ENCODE assay signal across 13 mouse cellular contexts in the genomic region with DNA sequence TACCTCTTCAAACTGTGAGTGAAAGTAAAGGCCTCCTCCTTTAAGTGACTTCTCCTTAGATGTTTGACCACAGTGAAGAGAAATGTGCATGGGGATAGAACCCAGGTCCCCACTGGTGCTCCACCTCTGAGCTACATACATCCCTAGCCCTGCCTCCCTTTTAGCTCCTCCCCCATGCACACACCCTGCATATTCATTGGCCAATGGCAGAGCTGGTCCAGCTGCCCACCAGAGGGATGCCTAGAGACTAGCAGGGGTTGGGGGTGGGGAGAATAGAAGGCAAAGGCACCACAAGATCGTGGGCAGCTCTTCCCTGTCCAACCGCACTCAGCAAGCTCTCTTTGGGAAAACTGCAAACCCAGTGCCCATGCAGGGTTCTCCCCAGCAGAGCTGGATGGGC.
DNase-seq lines count a peak whose midpoint lies in the region; ATAC-seq and TF ChIP-seq lines count a peak whose summit lies in the region.
"Had no signal": no experiment of that assay in that cellular context is flagged by ENCODE, and none has a peak within 500 bp of the region (broad histone marks: within the 10 kb centered on the region; RNA-seq: fewer than 3 reads in every experiment).

No protein-coding gene starts in this region.

- H3K36me3 ChIP-seq in heart, adult 2 months (ENCODE audit: control insufficient read depth, insufficient read depth, low read length), result no peaks in the 10 kb centered on the region
- 0 out of 2 replicates have a peak, but pooled peaks cover 2% of the 10 kb centered on the region for H3K36me3 ChIP-seq in kidney, embryonic 14.5 days (ENCODE audit: control insufficient read depth, insufficient read depth, low read length)
- H3K36me3 ChIP-seq in megakaryocyte, embryonic 14.5 days (replicated peaks; ENCODE audit: low read length), result peaks cover 63% of the 10 kb centered on the region
- no peaks in the 10 kb centered on the region; the same call in 1 of the 2 replicates for H3K36me3 ChIP-seq in stomach, postnatal 0 days (ENCODE audit: control insufficient read depth, insufficient read depth, low read length)
- H3K36me3 ChIP-seq in neural tube, embryonic 15.5 days, result peaks cover 5% of the 10 kb centered on the region; the same call in 1 of the 2 replicates

- peak overlapping the region; percentile 40 for H3K27ac ChIP-seq in heart, adult 2 months
- peak overlapping the region; percentile 65; the same call in 1 of the 2 replicates for H3K27ac ChIP-seq in kidney, embryonic 14.5 days (ENCODE audit: low read depth, low read length)
- H3K27ac ChIP-seq in stomach, postnatal 0 days (replicated peaks), result no peak overlapping the region
- H3K27ac ChIP-seq in neural tube, embryonic 15.5 days (replicated peaks), result no peak overlapping the region
- H3K27ac ChIP-seq: liver, embryonic 14.5 days had no signal

- 0 out of 2 replicates have a peak, but pooled peaks have one; percentile 37 for ATAC-seq in kidney, embryonic 14.5 days (ENCODE audit: low FRiP score, low TSS enrichment)
- no peak; the same call in 1 of the 2 replicates for ATAC-seq in megakaryocyte, adult 5-6 weeks (ENCODE audit: poor library complexity, severe bottlenecking)
- peak; percentile 45; the same call in 1 of the 2 replicates for ATAC-seq in stomach, postnatal 0 days (ENCODE audit: low FRiP score, low TSS enrichment)
- no peak for ATAC-seq in neural tube, embryonic 15.5 days (ENCODE audit: low FRiP score)

- no peak for TF ChIP-seq POLR2A in heart, adult 2 months (IDR thresholded peaks at IDR 0.05; ENCODE audit: insufficient read depth, low read depth, low read length)

- H3K9me3 ChIP-seq in kidney, embryonic 14.5 days (ENCODE audit: control insufficient read depth, low read length), result no peaks in the 10 kb centered on the region
- peaks cover 27% of the 10 kb centered on the region for H3K9me3 ChIP-seq in megakaryocyte, embryonic 14.5 days
- H3K9me3 ChIP-seq in stomach, postnatal 0 days (ENCODE audit: control insufficient read depth, low read length), result no peaks in the 10 kb centered on the region
- H3K9me3 ChIP-seq in neural tube, embryonic 15.5 days (replicated peaks), result no peaks in the 10 kb centered on the region

- H3K9ac ChIP-seq in heart, adult 2 months (ENCODE audit: low read depth, low read length), result no peak overlapping the region
- H3K9ac ChIP-seq in kidney, embryonic 14.5 days (ENCODE audit: low read depth, low read length), result no peak overlapping the region
- H3K9ac ChIP-seq in stomach, postnatal 0 days (ENCODE audit: low read length), result no peak overlapping the region
- no peak overlapping the region for H3K9ac ChIP-seq in neural tube, embryonic 15.5 days (replicated peaks)
- H3K9ac ChIP-seq: liver, embryonic 14.5 days had no signal

- H3K27me3 ChIP-seq in heart, adult 2 months (ENCODE audit: control insufficient read depth, insufficient read depth, low read length), result no peaks in the 10 kb centered on the region
- no peaks in the 10 kb centered on the region for H3K27me3 ChIP-seq in kidney, embryonic 14.5 days (ENCODE audit: control insufficient read depth, insufficient read depth, low read length)
- H3K27me3 ChIP-seq in megakaryocyte, embryonic 14.5 days (replicated peaks), result no peaks in the 10 kb centered on the region
- H3K27me3 ChIP-seq in stomach, postnatal 0 days (ENCODE audit: control insufficient read depth, insufficient read depth, low read length), result no peaks in the 10 kb centered on the region
- no peaks in the 10 kb centered on the region for H3K27me3 ChIP-seq in neural tube, embryonic 15.5 days (replicated peaks)

- peaks cover 10% of the 10 kb centered on the region for H3K4me1 ChIP-seq in heart, adult 2 months (ENCODE audit: control insufficient read depth, insufficient read depth, low read length)
- H3K4me1 ChIP-seq in kidney, embryonic 14.5 days (ENCODE audit: control insufficient read depth, insufficient read depth, low read length), result peaks cover 10% of the 10 kb centered on the region; the same call in 1 of the 2 replicates
- peaks cover 13% of the 10 kb centered on the region for H3K4me1 ChIP-seq in megakaryocyte, embryonic 14.5 days
- no peaks in the 10 kb centered on the region; the same call in 1 of the 2 replicates for H3K4me1 ChIP-seq in stomach, postnatal 0 days (replicated peaks; ENCODE audit: control insufficient read depth, insufficient read depth)
- peaks cover 21% of the 10 kb centered on the region for H3K4me1 ChIP-seq in neural tube, embryonic 15.5 days

- 78% methylated on average over 2 of the region's 2 CpGs for WGBS in heart, adult 2 months
- 83% methylated on average over 2 of the region's 2 CpGs for WGBS in kidney, embryonic 14.5 days
- 62% methylated on average over 2 of the region's 2 CpGs for whole genome bisulfite sequencing in stomach, postnatal 0 days
- WGBS in neural tube, embryonic 15.5 days, result 88% methylated on average over 2 of the region's 2 CpGs

- TF ChIP-seq CTCF in heart, adult 2 months (IDR thresholded peaks at IDR 0.05), result no peak
- TF ChIP-seq CTCF in stomach, postnatal 0 days (IDR thresholded peaks at IDR 0.05; ENCODE audit: low read depth), result no peak

- intact Hi-C loops in heart, adult 2 months (cut with DNase I), result no loop called here

- DNase-seq in heart, adult 2 months, result no peak
- no peak for DNase-seq in heart, adult 18-20 months
- DNase-seq in kidney, adult 9 months, result no peak
- no peak for DNase-seq in stomach, postnatal 0 days (ENCODE audit: low spot score)
- DNase-seq: adrenal gland, postnatal 14 days; cerebellum, adult 9-11 months; kidney, postnatal 10 days; thymus, adult 2 months had no signal

- TF ChIP-seq EP300 in heart, adult 2 months (IDR thresholded peaks at IDR 0.05; ENCODE audit: insufficient read depth, low read depth, low read length), result no peak
- TF ChIP-seq EP300 in stomach, postnatal 0 days (optimal IDR thresholded peaks at IDR 0.05), result no peak

- no peak overlapping the region for H3K4me3 ChIP-seq in heart, adult 2 months
- H3K4me3 ChIP-seq in kidney, embryonic 14.5 days (ENCODE audit: low read length), result no peak overlapping the region
- peak overlapping the region; percentile 64 for H3K4me3 ChIP-seq in megakaryocyte, embryonic 14.5 days (replicated peaks)
- no peak overlapping the region for H3K4me3 ChIP-seq in stomach, postnatal 0 days (ENCODE audit: low read depth, low read length)
- H3K4me3 ChIP-seq in neural tube, embryonic 15.5 days (replicated peaks), result no peak overlapping the region

- H3K79me2 ChIP-seq in heart, adult 2 months (replicated peaks; ENCODE audit: control insufficient read depth, insufficient read depth, low read length), result no peaks in the 10 kb centered on the region; the same call in 1 of the 2 replicates

- no peak overlapping the region for H3K4me2 ChIP-seq in kidney, embryonic 14.5 days (replicated peaks; ENCODE audit: low read depth, low read length)
- H3K4me2 ChIP-seq in stomach, postnatal 0 days (replicated peaks; ENCODE audit: low read depth), result no peak overlapping the region
- H3K4me2 ChIP-seq in neural tube, embryonic 15.5 days, result no peak overlapping the region

Comparison
In these comparisons a context has a peak if more than half of its experiments do, and no peak if none do; other contexts are left out.
1. H3K27ac ChIP-seq: peak in heart, adult 2 months (single experiment) and kidney, embryonic 14.5 days (single experiment); none in stomach, postnatal 0 days (single experiment) and neural tube, embryonic 15.5 days (single experiment).
2. ATAC-seq: peak in kidney, embryonic 14.5 days (single experiment) and stomach, postnatal 0 days (single experiment); none in megakaryocyte, adult 5-6 weeks (single experiment) and neural tube, embryonic 15.5 days (single experiment).